Mouse (Mus musculus): Measurements from ENCODE around the gene Snx11.

GRCm38 (mm10) chr11:96772413-96772812, 4.9 kb downstream of the Snx11 start:
- TF ChIP-seq CTCF (IDR thresholded peaks at IDR 0.05) (no peak), EP300 (IDR thresholded peaks at IDR 0.05) (no peak)
